Mouse (Mus musculus): ENCODE measurements around the gene Ciao2a. TPM values are rescaled to one million over a fixed set of nuclear protein-coding genes. Genes with fewer than 3 reads are reported as not detected.

The Ciao2a gene
- polyA plus RNA-seq, 1 experiment = 16.4 TPM

DNA sequence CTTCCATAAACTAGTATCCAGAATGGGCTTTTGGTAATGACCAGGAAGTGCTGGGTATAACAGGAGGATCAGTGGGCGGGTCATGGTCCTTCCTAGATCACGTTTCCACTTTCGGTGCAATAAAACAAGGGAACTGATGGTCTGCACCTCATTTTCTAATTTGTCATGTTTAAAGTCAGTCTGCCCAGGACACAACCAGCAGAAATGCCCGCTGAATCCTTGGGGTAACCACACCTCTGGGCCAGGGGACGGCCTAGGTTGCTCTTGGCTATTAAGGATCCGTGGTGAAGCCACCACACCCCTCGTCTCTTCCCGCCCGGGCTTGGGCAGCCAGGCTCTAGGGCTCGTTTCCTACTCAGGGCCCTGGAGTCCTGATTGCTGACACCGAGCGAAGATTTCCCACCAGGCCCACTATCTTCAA, 2.3 kb upstream of the Ciao2a start:
- Histone ChIP-seq H3K27me3 (ENCODE audit: control insufficient read depth, insufficient read depth, low read length) (no peaks in the 10 kb centered on the region), H3K4me3 (ENCODE audit: control insufficient read depth, insufficient read depth, low read length) (peak overlapping the region; percentile 60), H3K27ac (ENCODE audit: control insufficient read depth, insufficient read depth, low read length) (no peak overlapping the region), H3K36me3 (ENCODE audit: control insufficient read depth, insufficient read depth, low read length) (no peaks in the 10 kb centered on the region), H3K4me1 (replicated peaks; ENCODE audit: control insufficient read depth, insufficient read depth, low read length) (peaks cover 6% of the 10 kb centered on the region)
- WGBS = under 1% methylated on average over 12 of the region's 12 CpGs
- no peak for DNase-seq
- no peak for TF ChIP-seq POLR2A (IDR thresholded peaks at IDR 0.05; ENCODE audit: control insufficient read depth, extremely low read depth, insufficient read depth, low read length, poor library complexity)
- no peak for TF ChIP-seq CTCF (IDR thresholded peaks at IDR 0.05; ENCODE audit: borderline replicate concordance, control insufficient read depth, extremely low read depth, insufficient read depth, low read length, poor library complexity)

DNA sequence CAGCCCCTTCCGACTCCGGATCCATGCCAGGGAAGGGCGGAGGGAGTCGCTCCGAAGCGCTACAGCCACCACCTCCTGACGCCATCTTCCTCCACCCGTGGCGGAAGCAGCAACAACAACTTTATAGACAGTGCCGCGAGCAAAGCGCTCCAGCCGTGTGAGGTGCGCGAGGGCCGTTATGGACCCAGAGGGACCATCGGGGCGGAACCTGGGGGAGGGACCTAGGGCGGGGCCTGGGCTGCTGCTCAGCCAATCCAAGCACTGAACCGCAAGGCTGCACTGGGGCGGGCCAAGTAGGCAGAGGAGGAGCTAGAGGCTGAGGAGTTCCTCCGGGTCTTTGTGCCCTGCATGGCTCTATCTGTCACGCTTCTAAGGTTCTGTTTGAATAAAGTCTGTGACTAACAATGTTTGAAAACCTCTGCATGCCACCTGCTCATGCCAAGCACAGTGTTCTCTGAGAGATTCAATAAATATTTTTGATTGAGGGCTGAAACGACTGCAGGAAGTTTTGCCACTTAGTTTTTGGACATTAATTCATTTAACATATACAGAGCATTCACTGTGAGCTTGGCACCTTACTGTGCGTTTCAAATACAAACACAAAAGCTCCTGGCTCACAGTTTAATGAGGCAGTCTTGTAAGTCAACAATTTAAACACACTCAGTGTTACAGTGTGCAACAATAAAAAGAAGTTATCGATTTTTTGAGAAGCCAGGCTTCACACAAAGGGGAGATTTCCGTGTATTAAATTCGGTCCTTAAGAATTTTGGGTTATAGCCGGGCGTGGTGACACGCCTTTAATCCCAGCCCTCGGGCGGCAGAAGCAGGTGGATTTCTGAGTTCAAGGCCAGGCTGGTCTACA, 1.5 kb upstream of the Ciao2a start:
- Histone ChIP-seq H3K36me3 (ENCODE audit: control insufficient read depth, insufficient read depth, low read length) (no peaks in the 10 kb centered on the region), H3K4me1 (replicated peaks; ENCODE audit: control insufficient read depth, insufficient read depth, low read length) (peaks cover 6% of the 10 kb centered on the region), H3K4me3 (ENCODE audit: control insufficient read depth, insufficient read depth, low read length) (peak overlapping the region; percentile 60), H3K27me3 (ENCODE audit: control insufficient read depth, insufficient read depth, low read length) (no peaks in the 10 kb centered on the region), H3K27ac (ENCODE audit: control insufficient read depth, insufficient read depth, low read length) (peak overlapping the region; percentile 83; the same call in 1 of the 2 replicates)
- peak; percentile 98 for DNase-seq
- WGBS = 17% methylated on average over 33 of the region's 33 CpGs
- TF ChIP-seq POLR2A (IDR thresholded peaks at IDR 0.05; ENCODE audit: control insufficient read depth, extremely low read depth, insufficient read depth, low read length, poor library complexity) (peak; percentile 88), CTCF (IDR thresholded peaks at IDR 0.05; ENCODE audit: borderline replicate concordance, control insufficient read depth, extremely low read depth, insufficient read depth, low read length, poor library complexity) (peak; percentile 58; the same call in 1 of the 2 replicates)

DNA sequence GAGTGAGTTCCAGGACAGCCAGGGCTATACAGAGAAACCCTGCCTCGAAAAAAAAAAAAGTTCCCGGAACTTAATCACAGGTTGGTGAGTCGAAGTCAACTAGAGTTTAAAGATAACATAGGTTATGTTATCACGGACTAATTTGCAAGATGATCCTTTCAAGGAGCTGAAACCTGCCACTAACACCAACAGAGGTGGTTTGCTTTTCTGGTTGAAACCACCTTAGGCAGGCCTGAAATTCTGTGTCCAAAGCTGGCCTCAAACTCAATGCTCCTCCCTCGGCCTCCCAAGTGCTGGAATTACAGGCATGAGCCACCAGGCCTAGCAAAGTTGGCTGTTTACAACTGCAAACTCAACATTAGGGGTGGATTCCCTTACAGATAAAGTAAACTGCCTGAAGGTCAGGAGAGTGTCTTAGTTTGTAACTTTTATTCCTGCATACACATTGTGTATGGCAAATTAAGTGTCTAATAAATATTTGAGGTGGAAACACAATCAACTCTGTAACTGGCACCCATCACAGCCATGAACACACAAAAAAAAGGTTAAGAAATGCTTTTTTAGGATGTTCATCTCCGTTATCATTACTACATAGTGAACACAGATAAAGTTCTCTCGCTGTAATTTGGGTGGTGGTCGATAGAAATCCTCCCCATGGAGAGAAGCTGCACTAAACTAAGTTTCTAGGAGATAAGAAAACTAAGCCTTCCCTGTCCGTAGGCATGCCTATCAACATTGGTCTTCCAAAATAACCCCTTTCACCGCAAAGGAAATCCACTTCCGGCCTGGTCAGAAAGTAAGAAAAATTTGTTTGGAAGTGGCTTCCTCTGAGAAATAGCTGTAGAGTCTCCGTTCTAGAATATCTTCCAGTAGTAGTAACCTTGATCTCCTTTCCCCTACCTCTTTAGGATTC, 612 bp upstream of the Ciao2a start:
- peak overlapping the region; percentile 10; the same call in 1 of the 2 replicates for H3K4me3 ChIP-seq (ENCODE audit: control insufficient read depth, insufficient read depth, low read length)
- H3K27ac ChIP-seq (ENCODE audit: control insufficient read depth, insufficient read depth, low read length) = peak overlapping the region; percentile 83
- no peak for TF ChIP-seq CTCF (IDR thresholded peaks at IDR 0.05; ENCODE audit: borderline replicate concordance, control insufficient read depth, extremely low read depth, insufficient read depth, low read length, poor library complexity)
- no peak for TF ChIP-seq POLR2A (IDR thresholded peaks at IDR 0.05; ENCODE audit: control insufficient read depth, extremely low read depth, insufficient read depth, low read length, poor library complexity)
- H3K4me1 ChIP-seq (replicated peaks; ENCODE audit: control insufficient read depth, insufficient read depth, low read length) = peaks cover 6% of the 10 kb centered on the region
- H3K27me3 ChIP-seq (ENCODE audit: control insufficient read depth, insufficient read depth, low read length) = no peaks in the 10 kb centered on the region
- 22% methylated on average over 12 of the region's 12 CpGs for WGBS
- DNase-seq = peak; percentile 14
- H3K36me3 ChIP-seq (ENCODE audit: control insufficient read depth, insufficient read depth, low read length) = no peaks in the 10 kb centered on the region

DNA sequence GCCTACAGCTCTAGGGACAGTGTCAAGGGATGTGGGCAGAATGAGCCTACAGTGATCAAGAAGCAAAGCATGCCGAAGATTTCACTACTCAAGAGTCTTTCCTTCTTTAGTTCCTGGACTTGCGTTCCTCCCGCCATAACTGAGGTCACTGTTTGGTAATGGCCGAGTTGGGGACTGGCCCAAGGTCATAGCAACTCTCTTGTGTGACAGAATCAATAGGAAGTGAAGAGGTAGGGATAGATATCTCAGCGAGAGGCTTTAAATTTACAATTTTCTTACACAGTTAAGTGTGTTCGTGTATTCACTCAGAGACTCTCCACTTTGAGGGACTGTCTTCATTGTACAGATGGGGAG, 759 bp downstream of the Ciao2a start:
- TF ChIP-seq CTCF (IDR thresholded peaks at IDR 0.05; ENCODE audit: borderline replicate concordance, control insufficient read depth, extremely low read depth, insufficient read depth, low read length, poor library complexity) = no peak
- TF ChIP-seq POLR2A (IDR thresholded peaks at IDR 0.05; ENCODE audit: control insufficient read depth, extremely low read depth, insufficient read depth, low read length, poor library complexity) = no peak
- Histone ChIP-seq H3K27me3 (ENCODE audit: control insufficient read depth, insufficient read depth, low read length) (no peaks in the 10 kb centered on the region), H3K4me3 (ENCODE audit: control insufficient read depth, insufficient read depth, low read length) (peak overlapping the region; percentile 80), H3K36me3 (ENCODE audit: control insufficient read depth, insufficient read depth, low read length) (no peaks in the 10 kb centered on the region; the same call in 1 of the 2 replicates), H3K27ac (ENCODE audit: control insufficient read depth, insufficient read depth, low read length) (peak overlapping the region; percentile 32; the same call in 1 of the 2 replicates), H3K4me1 (replicated peaks; ENCODE audit: control insufficient read depth, insufficient read depth, low read length) (peaks cover 6% of the 10 kb centered on the region)
- DNase-seq = no peak
- WGBS = 16% methylated on average over 6 of the region's 6 CpGs

DNA sequence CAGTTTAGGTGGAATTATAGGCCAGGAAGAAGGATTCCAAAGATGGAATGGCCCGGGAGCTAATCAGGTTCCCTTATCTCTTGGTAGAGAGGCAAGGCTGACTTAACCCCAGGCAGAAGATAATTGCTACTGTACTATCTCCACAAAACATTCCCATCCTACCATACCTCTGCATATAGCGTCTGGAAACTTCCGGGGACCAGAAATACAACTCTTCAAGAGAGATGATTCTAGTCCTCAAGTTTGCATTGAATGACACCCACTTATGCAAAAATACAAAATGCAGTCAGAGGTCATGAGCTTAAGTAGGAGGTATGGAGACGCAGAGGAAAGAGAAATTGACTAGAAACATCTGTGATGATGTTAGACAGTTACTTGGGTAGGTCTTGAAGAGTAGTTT, 1.5 kb downstream of the Ciao2a start:
- H3K4me1 ChIP-seq (replicated peaks; ENCODE audit: control insufficient read depth, insufficient read depth, low read length) = peaks cover 6% of the 10 kb centered on the region
- H3K4me3 ChIP-seq (ENCODE audit: control insufficient read depth, insufficient read depth, low read length) = no peak overlapping the region
- 96% methylated on average over 4 of the region's 4 CpGs for WGBS
- no peak overlapping the region for H3K27ac ChIP-seq (ENCODE audit: control insufficient read depth, insufficient read depth, low read length)
- DNase-seq = no peak
- TF ChIP-seq CTCF (IDR thresholded peaks at IDR 0.05; ENCODE audit: borderline replicate concordance, control insufficient read depth, extremely low read depth, insufficient read depth, low read length, poor library complexity) (no peak), POLR2A (IDR thresholded peaks at IDR 0.05; ENCODE audit: control insufficient read depth, extremely low read depth, insufficient read depth, low read length, poor library complexity) (no peak)
- H3K27me3 ChIP-seq (ENCODE audit: control insufficient read depth, insufficient read depth, low read length) = no peaks in the 10 kb centered on the region
- H3K36me3 ChIP-seq (ENCODE audit: control insufficient read depth, insufficient read depth, low read length) = peaks cover 4% of the 10 kb centered on the region; the same call in 1 of the 2 replicates

DNA sequence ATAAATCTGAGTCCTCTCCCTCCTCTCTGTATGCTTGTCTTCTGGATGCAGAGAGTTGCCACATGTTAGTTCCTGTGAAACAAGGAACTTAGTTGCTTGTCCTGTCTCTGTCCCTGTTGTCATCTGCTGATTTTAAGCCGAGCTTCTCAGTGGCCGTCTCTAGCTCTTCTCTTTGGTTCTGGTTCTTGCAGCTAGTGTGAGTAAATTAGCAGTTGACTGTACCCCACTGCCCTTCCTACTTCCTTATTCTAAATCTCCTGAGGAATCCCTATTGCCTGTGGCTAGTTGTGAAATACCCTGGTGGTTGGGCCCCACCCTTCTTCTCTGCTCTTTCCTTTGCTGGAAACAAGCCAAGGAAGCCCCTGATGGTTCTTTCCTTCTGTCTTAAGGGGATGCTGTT, 5.1 kb downstream of the Ciao2a start:
- Histone ChIP-seq H3K27ac (ENCODE audit: control insufficient read depth, insufficient read depth, low read length) (no peak overlapping the region), H3K36me3 (ENCODE audit: control insufficient read depth, insufficient read depth, low read length) (peaks cover 9% of the 10 kb centered on the region), H3K4me3 (ENCODE audit: control insufficient read depth, insufficient read depth, low read length) (no peak overlapping the region), H3K27me3 (ENCODE audit: control insufficient read depth, insufficient read depth, low read length) (no peaks in the 10 kb centered on the region), H3K4me1 (replicated peaks; ENCODE audit: control insufficient read depth, insufficient read depth, low read length) (no peaks in the 10 kb centered on the region)
- 85% methylated on average over 2 of the region's 2 CpGs for WGBS
- no peak for DNase-seq
- no peak for TF ChIP-seq POLR2A (IDR thresholded peaks at IDR 0.05; ENCODE audit: control insufficient read depth, extremely low read depth, insufficient read depth, low read length, poor library complexity)
- no peak for TF ChIP-seq CTCF (IDR thresholded peaks at IDR 0.05; ENCODE audit: borderline replicate concordance, control insufficient read depth, extremely low read depth, insufficient read depth, low read length, poor library complexity)
